In the genomic region with DNA sequence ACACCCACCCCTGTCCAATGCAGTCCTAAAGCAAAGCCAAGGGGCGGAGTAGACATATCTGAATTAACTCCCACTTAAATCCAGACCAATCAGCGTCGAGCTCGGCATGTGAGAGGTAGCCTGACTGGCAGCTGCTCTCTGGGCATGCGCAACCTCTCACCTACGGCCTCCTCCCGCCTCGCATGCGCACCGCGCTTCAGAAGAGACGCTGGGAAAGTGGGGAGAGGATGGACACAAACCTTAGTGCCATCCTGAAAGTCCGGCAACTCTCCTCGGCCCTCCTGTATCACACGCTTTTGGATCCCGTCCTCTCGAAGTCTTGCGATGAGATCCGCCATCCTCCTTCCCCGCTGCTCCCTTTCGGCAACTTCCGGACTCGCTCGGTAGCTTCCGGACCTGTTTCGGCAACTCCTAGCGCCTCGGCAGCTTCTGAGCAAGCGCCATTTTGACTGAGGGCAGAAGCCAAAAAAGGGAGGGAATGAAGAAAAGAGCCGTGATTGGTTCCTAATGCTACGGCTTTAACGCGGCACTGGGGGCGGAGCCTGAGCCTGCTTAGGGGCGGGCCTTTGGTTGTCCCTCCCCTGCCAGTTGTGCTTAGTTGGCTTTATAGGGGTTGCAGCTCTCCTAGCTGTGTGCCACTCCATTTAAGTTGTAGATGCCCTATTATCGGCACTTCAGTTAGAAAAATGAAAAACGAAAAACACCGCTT, we compare ENCODE assay signal across 8 mouse cellular contexts. TPM values are rescaled to one million over a fixed set of nuclear protein-coding genes. Genes with fewer than 3 reads are reported as not detected.
A peak's percentile ranks its signal among the peaks of the same experiment; 100 is the strongest.
DNase-seq lines count a peak whose midpoint lies in the region; ATAC-seq and TF ChIP-seq lines count a peak whose summit lies in the region.

No protein-coding gene starts in this region.

- no peak for TF ChIP-seq CTCF in C2C12 (IDR thresholded peaks at IDR 0.05; ENCODE audit: control insufficient read depth, insufficient read depth, insufficient read length)
- no peak for TF ChIP-seq CTCF in brain, embryonic 14.5 days (IDR thresholded peaks at IDR 0.05; ENCODE audit: borderline replicate concordance, extremely low read depth, insufficient read depth, insufficient read length)
- no peak for TF ChIP-seq CTCF in liver, adult 2 months (IDR thresholded peaks at IDR 0.05; ENCODE audit: low read depth, low read length)

- H3K4me3 ChIP-seq in C2C12 (ENCODE audit: insufficient read depth, poor library complexity, severe bottlenecking) (peak overlapping the region; percentile 41), myocyte (peak overlapping the region; percentile 33)
- peak overlapping the region; percentile 74 for H3K4me3 ChIP-seq in erythroblast, embryonic 14.5 days (replicated peaks)
- peak overlapping the region; percentile 48 for H3K4me3 ChIP-seq in heart, embryonic 11.5 days (ENCODE audit: low read depth, low read length)
- H3K4me3 ChIP-seq in kidney, embryonic 16.5 days (ENCODE audit: low read length), result peak overlapping the region; percentile 56
- peak overlapping the region; percentile 51 for H3K4me3 ChIP-seq in liver, adult 2 months (ENCODE audit: insufficient read depth, low read depth, low read length)

- peaks cover 67% of the 10 kb centered on the region for H3K4me1 ChIP-seq in erythroblast, embryonic 14.5 days (ENCODE audit: control insufficient read depth)
- peaks cover 10% of the 10 kb centered on the region for H3K4me1 ChIP-seq in heart, embryonic 11.5 days (ENCODE audit: control insufficient read depth, insufficient read depth, low read length)
- H3K4me1 ChIP-seq in kidney, embryonic 16.5 days (ENCODE audit: insufficient read depth, low read length), result peaks cover 20% of the 10 kb centered on the region
- H3K4me1 ChIP-seq in liver, adult 2 months (ENCODE audit: control insufficient read depth, insufficient read depth, low read length), result peaks cover 6% of the 10 kb centered on the region; the same call in 1 of the 2 replicates

- ATAC-seq in heart, embryonic 11.5 days (replicated peaks; ENCODE audit: insufficient number of reproducible peaks, low FRiP score, low TSS enrichment), result peak; percentile 73
- ATAC-seq in kidney, embryonic 16.5 days (ENCODE audit: low FRiP score, low TSS enrichment), result peak; percentile 64

- H3K9me3 ChIP-seq in erythroblast, embryonic 14.5 days (ENCODE audit: control insufficient read depth, low read length), result peaks cover 4% of the 10 kb centered on the region
- no peaks in the 10 kb centered on the region for H3K9me3 ChIP-seq in heart, embryonic 11.5 days (replicated peaks; ENCODE audit: control insufficient read depth, low read length)
- no peaks in the 10 kb centered on the region for H3K9me3 ChIP-seq in kidney, embryonic 16.5 days (ENCODE audit: low read length)

- DNase-seq in brain, embryonic 14.5 days (ENCODE audit: low read depth), result peak; percentile 99
- DNase-seq in liver, adult 2 months (ENCODE audit: extremely low read depth, low read depth, low spot score), result peak; percentile 95
- peak; percentile 99 for DNase-seq in splenic B cell, adult 2 months (ENCODE audit: low read depth, low spot score)

- H3K36me3 ChIP-seq in C2C12 (ENCODE audit: control insufficient read depth, insufficient read depth) (peaks cover 10% of the 10 kb centered on the region), myocyte (ENCODE audit: control insufficient read depth, insufficient read depth) (peaks cover 12% of the 10 kb centered on the region)
- H3K36me3 ChIP-seq in erythroblast, embryonic 14.5 days (ENCODE audit: control insufficient read depth), result peaks cover 32% of the 10 kb centered on the region
- peaks cover 3% of the 10 kb centered on the region; the same call in 1 of the 2 replicates for H3K36me3 ChIP-seq in heart, embryonic 11.5 days (ENCODE audit: control insufficient read depth, insufficient read depth, low read length)
- H3K36me3 ChIP-seq in kidney, embryonic 16.5 days (ENCODE audit: insufficient read depth, low read length), result peaks cover 7% of the 10 kb centered on the region; the same call in 1 of the 2 replicates
- no peaks in the 10 kb centered on the region; the same call in 1 of the 2 replicates for H3K36me3 ChIP-seq in liver, adult 2 months (ENCODE audit: control insufficient read depth, insufficient read depth, low read length)
- H3K36me3 ChIP-seq in splenic B cell, adult 2 months (ENCODE audit: control insufficient read depth, insufficient read depth, low read length, poor library complexity, severe bottlenecking), result no peaks in the 10 kb centered on the region; the same call in 1 of the 2 replicates

- peak overlapping the region; percentile 73 for H3K9ac ChIP-seq in heart, embryonic 11.5 days (ENCODE audit: low read depth, low read length)
- peak overlapping the region; percentile 66 for H3K9ac ChIP-seq in kidney, embryonic 16.5 days (replicated peaks; ENCODE audit: low read length)
- peak overlapping the region; percentile 50 for H3K9ac ChIP-seq in liver, adult 2 months (ENCODE audit: low read depth, low read length)

- TF ChIP-seq POLR2A in brain, embryonic 14.5 days (IDR thresholded peaks at IDR 0.05; ENCODE audit: borderline replicate concordance, extremely low read depth, insufficient read depth, insufficient read length, poor library complexity, severe bottlenecking), result 0 out of 2 replicates have a peak, but pooled peaks have one; percentile 16
- TF ChIP-seq POLR2A in liver, adult 2 months (IDR thresholded peaks at IDR 0.05; ENCODE audit: extremely low read depth, insufficient read depth, low read length), result 0 out of 2 replicates have a peak, but pooled peaks have one; percentile 48
- peak; percentile 56 for TF ChIP-seq POLR2A in myocyte (IDR thresholded peaks at IDR 0.05; ENCODE audit: insufficient read length, low read depth)

- peaks cover 12% of the 10 kb centered on the region for H3K79me3 ChIP-seq in C2C12 (ENCODE audit: low read depth)

- peak overlapping the region; percentile 64 for H3K4me2 ChIP-seq in heart, embryonic 11.5 days
- peak overlapping the region; percentile 61 for H3K4me2 ChIP-seq in kidney, embryonic 16.5 days (replicated peaks; ENCODE audit: low read depth, low read length)
- H3K4me2 ChIP-seq in myocyte (ENCODE audit: low read depth), result peak overlapping the region; percentile 78

- no peaks in the 10 kb centered on the region for H3K27me3 ChIP-seq in C2C12 (ENCODE audit: control insufficient read depth, insufficient read depth, insufficient read length)
- H3K27me3 ChIP-seq in erythroblast, embryonic 14.5 days (ENCODE audit: control insufficient read depth), result no peaks in the 10 kb centered on the region
- no peaks in the 10 kb centered on the region for H3K27me3 ChIP-seq in heart, embryonic 11.5 days (ENCODE audit: control insufficient read depth, insufficient read depth, low read length)
- H3K27me3 ChIP-seq in kidney, embryonic 16.5 days (ENCODE audit: insufficient read depth, low read length), result no peaks in the 10 kb centered on the region
- no peaks in the 10 kb centered on the region for H3K27me3 ChIP-seq in liver, adult 2 months (ENCODE audit: control insufficient read depth, insufficient read depth, low read length)
- H3K27me3 ChIP-seq in myocyte (ENCODE audit: control insufficient read depth, insufficient read depth, insufficient read length), result no peaks in the 10 kb centered on the region
- no peaks in the 10 kb centered on the region for H3K27me3 ChIP-seq in splenic B cell, adult 2 months (ENCODE audit: control insufficient read depth, insufficient read depth, low read length, poor library complexity, severe bottlenecking)

- peak overlapping the region; percentile 68 for H3ac ChIP-seq in C2C12 (ENCODE audit: control insufficient read depth, insufficient read length, low read depth)
- H3ac ChIP-seq in myocyte (ENCODE audit: control insufficient read depth, insufficient read length), result peak overlapping the region; percentile 16

- H3K79me2 ChIP-seq in C2C12 (ENCODE audit: control insufficient read depth, insufficient read depth) (peaks cover 41% of the 10 kb centered on the region), myocyte (ENCODE audit: control insufficient read depth, insufficient read depth) (peaks cover 20% of the 10 kb centered on the region)
- H3K79me2 ChIP-seq in liver, adult 2 months (ENCODE audit: control insufficient read depth, insufficient read depth, low read length), result peaks cover 4% of the 10 kb centered on the region; the same call in 1 of the 2 replicates

- WGBS in heart, embryonic 11.5 days (ENCODE audit: insufficient replicate concordance), result 4% methylated on average over 38 of the region's 38 CpGs
- WGBS in kidney, embryonic 16.5 days, result 2% methylated on average over 38 of the region's 38 CpGs
- 2% methylated on average over 38 of the region's 38 CpGs for WGBS in liver, adult 2 months

- H3K27ac ChIP-seq in heart, embryonic 11.5 days (ENCODE audit: low read depth, low read length), result peak overlapping the region; percentile 50
- H3K27ac ChIP-seq in kidney, embryonic 16.5 days (ENCODE audit: low read length), result peak overlapping the region; percentile 80
- H3K27ac ChIP-seq in liver, adult 2 months (replicated peaks; ENCODE audit: insufficient read depth, low read depth, low read length), result peak overlapping the region; percentile 66

RNA-seq across cellular contexts. Expression of gene Aip, which starts 4.4 kb away (rescaled TPM):
- polyA plus RNA-seq in C2C12 (2012; fragmentation: generic; extraction: Trizol), result 208 TPM
- polyA plus RNA-seq in brain, embryonic 14.5 days (2012; rRNA removed), result 80.0 and 88.6 TPM in 2 replicates
- 23.9 and 25.1 TPM in 2 replicates for polyA plus RNA-seq in erythroblast, embryonic 14.5 days (2012)
- 91.4 and 93.4 TPM in 2 replicates for polyA plus RNA-seq in heart, embryonic 11.5 days (2014; fragmentation: Nextera tagmentation; extraction: Ambion mirVana)
- 115 and 120 TPM in 2 replicates for polyA plus RNA-seq in kidney, embryonic 16.5 days (2015; fragmentation: Nextera tagmentation; extraction: Ambion mirVana)
- total RNA-seq in liver, adult 2 months (2014; rRNA removed), result 16.5 and 20.1 TPM in 2 replicates
- 30.0 and 33.5 TPM in 2 replicates for polyA plus RNA-seq in liver, adult 2 months (2012; rRNA removed)
- polyA plus RNA-seq in myocyte (2012; fragmentation: generic; extraction: Trizol), result 250 TPM

RNA-seq across cellular contexts. Expression of gene Gpr152, which starts 18.3 kb away (rescaled TPM):
- polyA plus RNA-seq in C2C12 (2012; fragmentation: generic; extraction: Trizol) (not detected), myocyte (2012; fragmentation: generic; extraction: Trizol) (not detected)
- 0.08 TPM in 2 replicates for polyA plus RNA-seq in brain, embryonic 14.5 days (2012; rRNA removed)
- 0.01 TPM in 1 of 2 replicates, not detected in the other for polyA plus RNA-seq in erythroblast, embryonic 14.5 days (2012)
- polyA plus RNA-seq in heart, embryonic 11.5 days (2014; fragmentation: Nextera tagmentation; extraction: Ambion mirVana), result not detected in 2 replicates
- polyA plus RNA-seq in kidney, embryonic 16.5 days (2015; fragmentation: Nextera tagmentation; extraction: Ambion mirVana), result not detected in 2 replicates
- not detected in 2 replicates for total RNA-seq in liver, adult 2 months (2014; rRNA removed)
- polyA plus RNA-seq in liver, adult 2 months (2012; rRNA removed), result 0.02 TPM in 2 replicates

RNA-seq across cellular contexts. Expression of gene Pitpnm1, which starts 21.5 kb away (rescaled TPM):
- polyA plus RNA-seq in C2C12 (2012; fragmentation: generic; extraction: Trizol) (43.1 TPM), myocyte (2012; fragmentation: generic; extraction: Trizol) (42.3 TPM)
- polyA plus RNA-seq in brain, embryonic 14.5 days (2012; rRNA removed), result 149 and 158 TPM in 2 replicates
- polyA plus RNA-seq in erythroblast, embryonic 14.5 days (2012), result 0.66 and 0.94 TPM in 2 replicates
- 15.5 and 17.3 TPM in 2 replicates for polyA plus RNA-seq in heart, embryonic 11.5 days (2014; fragmentation: Nextera tagmentation; extraction: Ambion mirVana)
- polyA plus RNA-seq in kidney, embryonic 16.5 days (2015; fragmentation: Nextera tagmentation; extraction: Ambion mirVana), result 20.0 and 22.2 TPM in 2 replicates
- 1.7 and 4.9 TPM in 2 replicates for total RNA-seq in liver, adult 2 months (2014; rRNA removed)
- 8.1 and 14.2 TPM in 2 replicates for polyA plus RNA-seq in liver, adult 2 months (2012; rRNA removed)

RNA-seq across cellular contexts. Expression of gene Cabp4, which starts 22.6 kb away (rescaled TPM):
- polyA plus RNA-seq in C2C12 (2012; fragmentation: generic; extraction: Trizol) (0.04 TPM), myocyte (2012; fragmentation: generic; extraction: Trizol) (0.10 TPM)
- 0.05 and 0.19 TPM in 2 replicates for polyA plus RNA-seq in brain, embryonic 14.5 days (2012; rRNA removed)
- polyA plus RNA-seq in erythroblast, embryonic 14.5 days (2012), result 0.05 TPM in 2 replicates
- polyA plus RNA-seq in heart, embryonic 11.5 days (2014; fragmentation: Nextera tagmentation; extraction: Ambion mirVana), result not detected in 2 replicates
- 0.14 and 0.21 TPM in 2 replicates for polyA plus RNA-seq in kidney, embryonic 16.5 days (2015; fragmentation: Nextera tagmentation; extraction: Ambion mirVana)
- 0.37 TPM in 1 of 2 replicates, not detected in the other for total RNA-seq in liver, adult 2 months (2014; rRNA removed)
- not detected in 2 replicates for polyA plus RNA-seq in liver, adult 2 months (2012; rRNA removed)

RNA-seq across cellular contexts. Expression of gene Cdk2ap2, which starts 24.3 kb away (rescaled TPM):
- polyA plus RNA-seq in C2C12 (2012; fragmentation: generic; extraction: Trizol) (134 TPM), myocyte (2012; fragmentation: generic; extraction: Trizol) (148 TPM)
- 56.1 and 82.2 TPM in 2 replicates for polyA plus RNA-seq in brain, embryonic 14.5 days (2012; rRNA removed)
- polyA plus RNA-seq in erythroblast, embryonic 14.5 days (2012), result 11.2 and 12.1 TPM in 2 replicates
- polyA plus RNA-seq in heart, embryonic 11.5 days (2014; fragmentation: Nextera tagmentation; extraction: Ambion mirVana), result 63.4 and 64.0 TPM in 2 replicates
- polyA plus RNA-seq in kidney, embryonic 16.5 days (2015; fragmentation: Nextera tagmentation; extraction: Ambion mirVana), result 135 and 138 TPM in 2 replicates
- 33.9 and 44.0 TPM in 2 replicates for total RNA-seq in liver, adult 2 months (2014; rRNA removed)
- 185 and 198 TPM in 2 replicates for polyA plus RNA-seq in liver, adult 2 months (2012; rRNA removed)

Comparison
In these comparisons a context has a peak if more than half of its experiments do, and no peak if none do; other contexts are left out.
1. Peak in every context shown above with its lines: DNase-seq, ATAC-seq, H3K4me3 ChIP-seq and H3K27ac ChIP-seq.